Mouse (Mus musculus) E14TG2a.4 (cell line): ENCODE measurements at regions not wholly inside any gene's neighbourhood (a gene's known extent, or its start where the extent isn't known, plus 50 kb on each side); places are given as distances from the start of the nearest gene placed in this dataset.
"Not testable (repeated sequence)": the region's sequence is repeated elsewhere in the genome, so short reads cannot be mapped to it uniquely, and the experiment has no call there.

Experiments
- H3K27me3 ChIP-seq: 2 replicates; pipeline ENCODE4 v1.6.1; 2014; ENCODE audit warnings: low read length, control low read depth; ENCODE audit not compliant: insufficient read depth
- H3K36me3 ChIP-seq: 2 replicates; pipeline ENCODE4 v1.6.1; 2014; ENCODE audit warnings: low read length, control low read depth; ENCODE audit not compliant: insufficient read depth
- H3K4me1 ChIP-seq: replicated peaks from 2 replicates; pipeline ENCODE4 v1.6.1; 2014; ENCODE audit warnings: low read depth, low read length, control low read depth
- H3K4me3 ChIP-seq: replicated peaks from 2 replicates; pipeline ENCODE4 v1.5.1; 2014; ENCODE audit warnings: mild to moderate bottlenecking, low read length
- H3K9me3 ChIP-seq: 2 replicates; pipeline ENCODE4 v1.6.1; 2014; ENCODE audit warnings: low read length, control low read depth
- CTCF ChIP-seq: conservative IDR thresholded peaks from 2 replicates; pipeline ENCODE4 v1.5.1; 2014; ENCODE audit warnings: low read length
- NANOG ChIP-seq: IDR thresholded peaks from 2 replicates; pipeline ENCODE4 v1.6.1; 2014; ENCODE audit warnings: borderline replicate concordance, low read length, mixed read lengths
- POU5F1 ChIP-seq: IDR thresholded peaks from 2 replicates; pipeline ENCODE4 v1.6.1; 2014; ENCODE audit warnings: low read length, borderline replicate concordance

DNA sequence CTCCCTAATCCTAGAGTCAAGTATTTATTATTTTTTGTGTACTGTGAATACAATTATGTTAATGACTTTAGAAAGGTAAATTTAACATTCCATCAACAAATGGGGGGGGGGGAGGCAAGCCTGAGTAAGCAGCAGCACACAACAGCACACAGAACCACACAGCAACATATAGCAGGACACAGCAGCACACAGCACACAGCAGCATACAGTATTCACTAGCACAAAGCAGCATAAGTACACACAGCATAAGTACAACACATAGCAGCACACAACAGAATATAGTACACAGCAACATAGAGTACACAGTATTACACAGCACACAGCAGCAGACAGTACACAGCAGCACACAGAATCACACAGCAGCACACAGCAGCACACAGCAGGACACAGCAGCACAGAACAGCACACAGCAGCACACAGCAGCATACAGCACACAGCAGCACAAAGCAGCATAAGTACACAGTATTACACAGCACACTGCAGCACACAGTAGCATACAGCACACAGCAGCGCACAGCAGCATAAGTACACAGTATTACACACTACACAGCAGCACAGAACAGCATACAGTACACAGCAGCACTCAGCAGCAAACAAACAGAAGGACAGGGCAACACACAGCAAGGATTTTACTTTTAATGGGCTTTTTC is 605.7 kb downstream of the Tbl1xr1 start:
- Histone ChIP-seq H3K36me3 (no peaks in the 10 kb centered on the region), H3K27me3 (no peaks in the 10 kb centered on the region), H3K9me3 (no peaks in the 10 kb centered on the region), H3K4me3 (no peak overlapping the region), H3K4me1 (no peaks in the 10 kb centered on the region)
- TF ChIP-seq NANOG: no peak
- no peak for TF ChIP-seq POU5F1
- TF ChIP-seq CTCF: no peak

DNA sequence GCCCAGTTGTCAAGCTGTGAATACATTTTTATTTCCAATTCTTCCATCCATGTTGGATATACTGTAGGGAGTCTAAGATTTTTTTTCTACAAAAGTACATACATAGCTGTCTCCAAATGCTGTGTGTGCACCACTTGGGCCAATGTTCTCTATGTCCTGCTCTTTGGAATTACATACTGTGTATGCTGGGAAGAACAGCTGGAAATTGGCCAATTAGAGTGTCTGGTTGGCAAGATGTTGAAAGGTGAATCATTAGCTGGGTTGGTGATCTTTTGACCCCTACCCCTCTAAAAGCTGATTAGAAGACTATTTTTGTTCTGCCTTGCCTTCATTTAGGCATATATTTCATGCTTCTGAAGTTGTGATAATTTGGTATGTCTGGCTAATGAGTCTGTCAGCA is 622.9 kb downstream of the Tbl1xr1 start:
- H3K36me3 ChIP-seq: no peaks in the 10 kb centered on the region
- no peaks in the 10 kb centered on the region for H3K27me3 ChIP-seq
- H3K9me3 ChIP-seq: peaks cover 71% of the 10 kb centered on the region
- H3K4me1 ChIP-seq: no peaks in the 10 kb centered on the region
- no peak for TF ChIP-seq CTCF
- no peak for TF ChIP-seq POU5F1
- no peak for TF ChIP-seq NANOG
- H3K4me3 ChIP-seq: no peak overlapping the region

DNA sequence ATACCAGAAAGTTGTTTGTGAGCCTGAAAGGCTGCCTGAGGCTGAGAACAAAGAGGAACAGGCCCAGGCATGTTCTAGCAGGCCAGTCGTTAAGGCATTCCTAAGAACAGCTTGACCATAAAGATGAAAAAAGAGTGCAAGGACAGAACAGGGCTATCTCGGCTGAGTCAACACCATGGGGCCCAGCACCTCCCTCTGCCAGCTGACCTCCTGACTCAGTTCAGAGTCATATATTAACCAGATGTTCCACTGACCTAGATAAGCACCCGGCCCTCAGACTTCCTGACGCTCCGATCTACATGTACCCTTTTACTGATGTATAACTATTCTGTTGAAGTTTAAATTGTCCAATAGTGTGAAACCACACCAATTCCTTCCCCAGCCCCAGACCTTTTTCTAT is 625.0 kb downstream of the Tbl1xr1 start:
- H3K4me3 ChIP-seq, H3K27me3 ChIP-seq, H3K36me3 ChIP-seq, H3K4me1 ChIP-seq: not testable (repeated sequence)
- peaks cover 74% of the 10 kb centered on the region for H3K9me3 ChIP-seq

DNA sequence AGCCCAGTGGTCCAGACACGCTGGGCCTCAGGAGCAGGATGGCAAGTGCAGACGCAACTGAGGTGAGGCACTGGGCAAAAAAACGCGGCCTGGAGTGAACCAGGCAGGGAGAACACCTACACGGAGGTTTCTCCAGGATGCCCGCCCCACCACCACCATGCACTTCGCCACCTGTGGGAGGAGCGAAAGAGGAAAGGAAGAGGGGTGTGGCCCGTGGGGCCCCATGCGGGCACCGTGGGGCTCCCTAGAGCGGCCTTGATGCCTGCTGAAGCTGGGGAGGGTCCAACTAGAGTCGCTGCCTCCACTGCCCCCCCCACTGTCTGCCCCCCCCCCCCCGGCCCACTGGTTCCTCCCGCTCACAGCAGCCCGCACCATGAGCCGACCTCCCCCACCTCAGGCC is 629.2 kb downstream of the Tbl1xr1 start:
- TF ChIP-seq NANOG (no peak), POU5F1 (no peak), CTCF (no peak)
- no peak overlapping the region for H3K4me3 ChIP-seq
- no peaks in the 10 kb centered on the region for H3K27me3 ChIP-seq
- peaks cover 71% of the 10 kb centered on the region for H3K9me3 ChIP-seq
- no peaks in the 10 kb centered on the region for H3K36me3 ChIP-seq
- no peaks in the 10 kb centered on the region for H3K4me1 ChIP-seq

DNA sequence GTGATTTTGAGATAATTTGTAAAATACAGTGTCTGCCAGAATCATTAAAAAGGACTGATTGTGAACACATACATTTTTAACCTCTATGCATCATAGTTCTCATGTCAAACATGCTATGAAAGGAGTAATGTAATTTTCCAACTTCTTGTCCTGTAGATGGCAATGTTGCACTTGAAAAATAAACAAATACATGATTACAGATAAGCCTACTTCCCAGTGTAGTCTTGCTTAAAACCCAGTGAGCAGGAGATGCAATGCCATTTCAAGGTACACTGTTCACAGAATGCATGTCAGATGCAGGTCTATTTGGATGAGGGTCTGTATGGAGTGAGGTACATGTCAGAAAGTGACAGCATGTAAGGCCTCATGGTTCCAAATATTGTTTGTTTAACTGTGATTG is 668.6 kb downstream of the Tbl1xr1 start:
- Histone ChIP-seq H3K36me3 (no peaks in the 10 kb centered on the region), H3K4me3 (no peak overlapping the region), H3K9me3 (no peaks in the 10 kb centered on the region), H3K27me3 (no peaks in the 10 kb centered on the region), H3K4me1 (no peaks in the 10 kb centered on the region)
- TF ChIP-seq NANOG: no peak
- TF ChIP-seq POU5F1: no peak
- no peak for TF ChIP-seq CTCF
